Mouse (Mus musculus): Measurements from ENCODE around the gene Usp36. TPM values are rescaled to one million over a fixed set of nuclear protein-coding genes. Genes with fewer than 3 reads are reported as not detected.
A peak's percentile ranks its signal among the peaks of the same experiment; 100 is the strongest.

Gene Usp36
- polyA plus RNA-seq (2016; fragmentation: Nextera tagmentation; extraction: Ambion mirVana), result 17.1 and 19.6 TPM in 2 replicates

- Histone ChIP-seq H3K4me3 (replicated peaks) (peak within 1 kb of the TSS; percentile 72), H3K9ac (peak within 1 kb of the TSS; percentile 85), H3K27me3 (no peaks in the 10 kb centered on the region), H3K27ac (peak within 1 kb of the TSS; percentile 87), H3K4me1 (peaks cover 26% of the 10 kb centered on the region), H3K36me3 (replicated peaks) (peaks cover 23% of the 10 kb centered on the region), H3K4me2 (peak within 1 kb of the TSS; percentile 95), H3K9me3 (no peaks in the 10 kb centered on the region)
- WGBS, result under 1% methylated on average over 68 of the region's 68 CpGs
- ATAC-seq (ENCODE audit: low FRiP score), result peak; percentile 98
Measured at GRCm38 (mm10) chr11:118289999-118290889, at the start of gene Usp36. Gene Usp36, minus strand, starts transcription at chr11:118290244.

- WGBS, result 87% methylated on average over 8 of the region's 8 CpGs
- H3K4me3 ChIP-seq (replicated peaks), result no peak overlapping the region
- no peaks in the 10 kb centered on the region for H3K9me3 ChIP-seq
- H3K4me1 ChIP-seq, result peaks cover 11% of the 10 kb centered on the region
- H3K27me3 ChIP-seq, result no peaks in the 10 kb centered on the region
- ATAC-seq (ENCODE audit: low FRiP score), result no peak
- H3K9ac ChIP-seq, result no peak overlapping the region
- H3K36me3 ChIP-seq (replicated peaks), result peaks cover 12% of the 10 kb centered on the region; the same call in 1 of the 2 replicates
- no peak overlapping the region for H3K4me2 ChIP-seq
- H3K27ac ChIP-seq, result no peak overlapping the region
Measured at GRCm38 (mm10) chr11:118337491-118338168, 47.6 kb upstream of the Usp36 start.

GRCm38 (mm10) chr11:118333431-118333830 is 43.4 kb upstream of the Usp36 start:
- Histone ChIP-seq H3K9ac (no peak overlapping the region), H3K4me1 (no peaks in the 10 kb centered on the region), H3K27ac (no peak overlapping the region), H3K9me3 (no peaks in the 10 kb centered on the region), H3K4me3 (replicated peaks) (no peak overlapping the region), H3K36me3 (replicated peaks) (peaks cover 30% of the 10 kb centered on the region), H3K4me2 (no peak overlapping the region), H3K27me3 (no peaks in the 10 kb centered on the region)
- ATAC-seq (ENCODE audit: low FRiP score), result no peak
- 95% methylated on average over 17 of the region's 17 CpGs for WGBS

- ATAC-seq (ENCODE audit: low FRiP score), result no peak
- Histone ChIP-seq H3K27me3 (no peaks in the 10 kb centered on the region), H3K27ac (no peak overlapping the region), H3K9ac (no peak overlapping the region), H3K4me3 (replicated peaks) (no peak overlapping the region), H3K9me3 (no peaks in the 10 kb centered on the region), H3K4me2 (no peak overlapping the region), H3K36me3 (replicated peaks) (peaks cover 31% of the 10 kb centered on the region), H3K4me1 (peaks cover 5% of the 10 kb centered on the region; the same call in 1 of the 2 replicates)
- WGBS, result 87% methylated on average over 11 of the region's 11 CpGs
Measured at GRCm38 (mm10) chr11:118332376-118332775, 42.3 kb upstream of the Usp36 start.

- WGBS, result 97% methylated on average over 16 of the region's 16 CpGs
- no peak overlapping the region for H3K9ac ChIP-seq
- H3K27me3 ChIP-seq, result no peaks in the 10 kb centered on the region
- no peak for ATAC-seq (ENCODE audit: low FRiP score)
- peaks cover 8% of the 10 kb centered on the region; the same call in 1 of the 2 replicates for H3K4me1 ChIP-seq
- peaks cover 31% of the 10 kb centered on the region for H3K36me3 ChIP-seq (replicated peaks)
- H3K4me3 ChIP-seq (replicated peaks), result no peak overlapping the region
- no peak overlapping the region for H3K27ac ChIP-seq
- no peaks in the 10 kb centered on the region for H3K9me3 ChIP-seq
- no peak overlapping the region for H3K4me2 ChIP-seq
Measured at GRCm38 (mm10) chr11:118330777-118331176, 40.7 kb upstream of the Usp36 start.

GRCm38 (mm10) chr11:118330361-118330760 is 40.3 kb upstream of the Usp36 start:
- ATAC-seq (ENCODE audit: low FRiP score), result no peak
- Histone ChIP-seq H3K9me3 (no peaks in the 10 kb centered on the region), H3K9ac (no peak overlapping the region), H3K4me3 (replicated peaks) (no peak overlapping the region), H3K4me2 (no peak overlapping the region), H3K27me3 (no peaks in the 10 kb centered on the region), H3K4me1 (peaks cover 8% of the 10 kb centered on the region; the same call in 1 of the 2 replicates), H3K36me3 (replicated peaks) (peaks cover 31% of the 10 kb centered on the region), H3K27ac (no peak overlapping the region)
- 94% methylated on average over 14 of the region's 14 CpGs for WGBS

GRCm38 (mm10) chr11:118328947-118329346 is 38.9 kb upstream of the Usp36 start:
- no peak overlapping the region for H3K9ac ChIP-seq
- no peaks in the 10 kb centered on the region for H3K9me3 ChIP-seq
- no peak overlapping the region for H3K27ac ChIP-seq
- WGBS, result 94% methylated on average over 5 of the region's 5 CpGs
- H3K4me3 ChIP-seq (replicated peaks), result no peak overlapping the region
- no peaks in the 10 kb centered on the region for H3K27me3 ChIP-seq
- H3K4me2 ChIP-seq, result no peak overlapping the region
- no peak for ATAC-seq (ENCODE audit: low FRiP score)
- peaks cover 8% of the 10 kb centered on the region; the same call in 1 of the 2 replicates for H3K4me1 ChIP-seq
- peaks cover 31% of the 10 kb centered on the region for H3K36me3 ChIP-seq (replicated peaks)

- no peaks in the 10 kb centered on the region for H3K27me3 ChIP-seq
- no peak overlapping the region for H3K9ac ChIP-seq
- no peak for ATAC-seq (ENCODE audit: low FRiP score)
- peaks cover 8% of the 10 kb centered on the region; the same call in 1 of the 2 replicates for H3K4me1 ChIP-seq
- 93% methylated on average over 6 of the region's 6 CpGs for WGBS
- H3K9me3 ChIP-seq, result no peaks in the 10 kb centered on the region
- H3K27ac ChIP-seq, result no peak overlapping the region
- H3K4me2 ChIP-seq, result no peak overlapping the region
- no peak overlapping the region for H3K4me3 ChIP-seq (replicated peaks)
- peaks cover 28% of the 10 kb centered on the region for H3K36me3 ChIP-seq (replicated peaks)
Measured at GRCm38 (mm10) chr11:118328511-118328910, 38.5 kb upstream of the Usp36 start.

- no peak overlapping the region for H3K4me2 ChIP-seq
- H3K27ac ChIP-seq, result peak overlapping the region; percentile 42; the same call in 1 of the 2 replicates
- peaks cover 15% of the 10 kb centered on the region for H3K36me3 ChIP-seq (replicated peaks)
- no peak overlapping the region for H3K4me3 ChIP-seq (replicated peaks)
- no peaks in the 10 kb centered on the region for H3K27me3 ChIP-seq
- H3K4me1 ChIP-seq, result peaks cover 8% of the 10 kb centered on the region; the same call in 1 of the 2 replicates
- no peaks in the 10 kb centered on the region for H3K9me3 ChIP-seq
- H3K9ac ChIP-seq, result no peak overlapping the region
- WGBS, result 81% methylated on average over 24 of the region's 24 CpGs
- ATAC-seq (ENCODE audit: low FRiP score), result peak; percentile 11; the same call in 1 of the 2 replicates
Measured at GRCm38 (mm10) chr11:118326991-118327971, 37.2 kb upstream of the Usp36 start.

- no peak overlapping the region for H3K9ac ChIP-seq
- H3K27ac ChIP-seq, result no peak overlapping the region
- H3K9me3 ChIP-seq, result no peaks in the 10 kb centered on the region
- H3K36me3 ChIP-seq (replicated peaks), result peaks cover 11% of the 10 kb centered on the region
- H3K4me3 ChIP-seq (replicated peaks), result no peak overlapping the region
- no peak for ATAC-seq (ENCODE audit: low FRiP score)
- H3K4me2 ChIP-seq, result no peak overlapping the region
- WGBS, result 91% methylated on average over 4 of the region's 4 CpGs
- H3K27me3 ChIP-seq, result no peaks in the 10 kb centered on the region
- H3K4me1 ChIP-seq, result peaks cover 14% of the 10 kb centered on the region
Measured at GRCm38 (mm10) chr11:118326491-118326890, 36.4 kb upstream of the Usp36 start.

- no peak overlapping the region for H3K27ac ChIP-seq
- ATAC-seq (ENCODE audit: low FRiP score), result no peak
- H3K36me3 ChIP-seq (replicated peaks), result peaks cover 9% of the 10 kb centered on the region
- no peak overlapping the region for H3K9ac ChIP-seq
- no peak overlapping the region for H3K4me3 ChIP-seq (replicated peaks)
- H3K4me2 ChIP-seq, result no peak overlapping the region
- 81% methylated on average over 5 of the region's 5 CpGs for WGBS
- H3K9me3 ChIP-seq, result no peaks in the 10 kb centered on the region
- H3K4me1 ChIP-seq, result peaks cover 21% of the 10 kb centered on the region
- no peaks in the 10 kb centered on the region for H3K27me3 ChIP-seq
Measured at GRCm38 (mm10) chr11:118324541-118324940, 34.5 kb upstream of the Usp36 start.

Data from forebrain, embryonic 12.5 days (tissue).